Mouse (Mus musculus): Measurements from ENCODE around the gene Klhdc1.

GRCm38 (mm10) chr12:69268956-69269355, 28.0 kb downstream of the Klhdc1 start:
- TF ChIP-seq POLR2A (IDR thresholded peaks at IDR 0.05; ENCODE audit: control insufficient read depth, extremely low read depth, insufficient read depth, low read length, poor library complexity) (no peak), CTCF (IDR thresholded peaks at IDR 0.05; ENCODE audit: borderline replicate concordance, control insufficient read depth, extremely low read depth, insufficient read depth, low read length, poor library complexity) (no peak)

Data from thymus, adult 2 months (tissue).